Mouse (Mus musculus): ENCODE results near the gene Hnrnph1. TPM values are rescaled to one million over a fixed set of nuclear protein-coding genes. Genes with fewer than 3 reads are reported as not detected.
A peak's percentile ranks its signal among the peaks of the same experiment; 100 is the strongest.

The Hnrnph1 gene
- polyA plus RNA-seq, 1 experiment from 2014 or later: 498 TPM

GRCm38 (mm10) chr11:50391272-50391960 lies 14.6 kb downstream of the Hnrnph1 start:
- Histone ChIP-seq H3K9me3 (replicated peaks) (no peaks in the 10 kb centered on the region), H3K4me3 (replicated peaks) (no peak overlapping the region), H3K9ac (no peak overlapping the region), H3K36me3 (peaks cover 76% of the 10 kb centered on the region), H3K4me2 (no peak overlapping the region), H3K27me3 (no peaks in the 10 kb centered on the region), H3K27ac (no peak overlapping the region), H3K4me1 (no peaks in the 10 kb centered on the region)
- 85% methylated on average over 4 of the region's 4 CpGs for WGBS
- 0 out of 2 replicates have a peak, but pooled peaks have one; percentile 7 for ATAC-seq (replicated peaks; ENCODE audit: low FRiP score)

- Histone ChIP-seq H3K4me1 (no peaks in the 10 kb centered on the region), H3K9ac (no peak overlapping the region), H3K27me3 (no peaks in the 10 kb centered on the region), H3K9me3 (replicated peaks) (no peaks in the 10 kb centered on the region), H3K36me3 (peaks cover 75% of the 10 kb centered on the region), H3K27ac (no peak overlapping the region), H3K4me3 (replicated peaks) (no peak overlapping the region), H3K4me2 (no peak overlapping the region)
- 89% methylated on average over 6 of the region's 6 CpGs for WGBS
- ATAC-seq (replicated peaks; ENCODE audit: low FRiP score): no peak
Measured at GRCm38 (mm10) chr11:50393306-50393705, 16.5 kb downstream of the Hnrnph1 start.

- H3K9ac ChIP-seq: no peak overlapping the region
- ATAC-seq (replicated peaks; ENCODE audit: low FRiP score): no peak
- H3K4me2 ChIP-seq: no peak overlapping the region
- no peak overlapping the region for H3K27ac ChIP-seq
- no peak overlapping the region for H3K4me3 ChIP-seq (replicated peaks)
- 86% methylated on average over 7 of the region's 7 CpGs for WGBS
- H3K9me3 ChIP-seq (replicated peaks): no peaks in the 10 kb centered on the region
- no peaks in the 10 kb centered on the region for H3K4me1 ChIP-seq
- H3K36me3 ChIP-seq: peaks cover 77% of the 10 kb centered on the region
- no peaks in the 10 kb centered on the region for H3K27me3 ChIP-seq
Measured at GRCm38 (mm10) chr11:50394731-50395130, 17.9 kb downstream of the Hnrnph1 start.

- no peak overlapping the region for H3K27ac ChIP-seq
- H3K9ac ChIP-seq: no peak overlapping the region
- no peaks in the 10 kb centered on the region for H3K9me3 ChIP-seq (replicated peaks)
- no peak overlapping the region for H3K4me2 ChIP-seq
- ATAC-seq (replicated peaks; ENCODE audit: low FRiP score): no peak
- H3K27me3 ChIP-seq: no peaks in the 10 kb centered on the region
- no peak overlapping the region for H3K4me3 ChIP-seq (replicated peaks)
- H3K36me3 ChIP-seq: peaks cover 84% of the 10 kb centered on the region
- H3K4me1 ChIP-seq: no peaks in the 10 kb centered on the region
- 85% methylated on average over 11 of the region's 11 CpGs for WGBS
Measured at GRCm38 (mm10) chr11:50396766-50397307, 20.0 kb downstream of the Hnrnph1 start.

- no peak overlapping the region for H3K4me3 ChIP-seq (replicated peaks)
- no peak overlapping the region for H3K27ac ChIP-seq
- no peak overlapping the region for H3K4me2 ChIP-seq
- H3K36me3 ChIP-seq: peaks cover 84% of the 10 kb centered on the region
- WGBS: 84% methylated on average over 9 of the region's 9 CpGs
- no peak overlapping the region for H3K9ac ChIP-seq
- H3K27me3 ChIP-seq: no peaks in the 10 kb centered on the region
- no peaks in the 10 kb centered on the region for H3K9me3 ChIP-seq (replicated peaks)
- no peak for ATAC-seq (replicated peaks; ENCODE audit: low FRiP score)
- H3K4me1 ChIP-seq: no peaks in the 10 kb centered on the region
Measured at GRCm38 (mm10) chr11:50397316-50397715, 20.5 kb downstream of the Hnrnph1 start.

GRCm38 (mm10) chr11:50398803-50399202 lies 22.0 kb downstream of the Hnrnph1 start:
- Histone ChIP-seq H3K27ac (no peak overlapping the region), H3K27me3 (no peaks in the 10 kb centered on the region), H3K9ac (no peak overlapping the region), H3K9me3 (replicated peaks) (no peaks in the 10 kb centered on the region), H3K36me3 (peaks cover 90% of the 10 kb centered on the region), H3K4me3 (replicated peaks) (no peak overlapping the region), H3K4me1 (no peaks in the 10 kb centered on the region), H3K4me2 (no peak overlapping the region)
- 88% methylated on average over 13 of the region's 13 CpGs for WGBS
- no peak for ATAC-seq (replicated peaks; ENCODE audit: low FRiP score)

GRCm38 (mm10) chr11:50402481-50402880 lies 25.7 kb downstream of the Hnrnph1 start:
- 94% methylated on average over 3 of the region's 3 CpGs for WGBS
- peaks cover 87% of the 10 kb centered on the region for H3K36me3 ChIP-seq
- no peaks in the 10 kb centered on the region for H3K4me1 ChIP-seq
- no peak overlapping the region for H3K27ac ChIP-seq
- ATAC-seq (replicated peaks; ENCODE audit: low FRiP score): no peak
- no peaks in the 10 kb centered on the region for H3K9me3 ChIP-seq (replicated peaks)
- no peak overlapping the region for H3K4me3 ChIP-seq (replicated peaks)
- no peak overlapping the region for H3K9ac ChIP-seq
- no peaks in the 10 kb centered on the region for H3K27me3 ChIP-seq
- H3K4me2 ChIP-seq: no peak overlapping the region

- ATAC-seq (replicated peaks; ENCODE audit: low FRiP score): no peak
- no peak overlapping the region for H3K27ac ChIP-seq
- no peak overlapping the region for H3K9ac ChIP-seq
- H3K36me3 ChIP-seq: peaks cover 80% of the 10 kb centered on the region
- 79% methylated on average over 10 of the region's 10 CpGs for WGBS
- no peak overlapping the region for H3K4me2 ChIP-seq
- H3K9me3 ChIP-seq (replicated peaks): no peaks in the 10 kb centered on the region
- no peaks in the 10 kb centered on the region for H3K27me3 ChIP-seq
- no peak overlapping the region for H3K4me3 ChIP-seq (replicated peaks)
- H3K4me1 ChIP-seq: no peaks in the 10 kb centered on the region
Measured at GRCm38 (mm10) chr11:50403367-50404014, 26.7 kb downstream of the Hnrnph1 start.

- no peak overlapping the region for H3K4me2 ChIP-seq
- H3K27me3 ChIP-seq: no peaks in the 10 kb centered on the region
- no peak overlapping the region for H3K9ac ChIP-seq
- H3K4me1 ChIP-seq: no peaks in the 10 kb centered on the region
- ATAC-seq (replicated peaks; ENCODE audit: low FRiP score): no peak
- H3K4me3 ChIP-seq (replicated peaks): no peak overlapping the region
- no peaks in the 10 kb centered on the region for H3K9me3 ChIP-seq (replicated peaks)
- WGBS: 64% methylated on average over 6 of the region's 6 CpGs
- peaks cover 76% of the 10 kb centered on the region for H3K36me3 ChIP-seq
- no peak overlapping the region for H3K27ac ChIP-seq
Measured at GRCm38 (mm10) chr11:50407235-50407634, 30.4 kb downstream of the Hnrnph1 start.

- 84% methylated on average over 6 of the region's 6 CpGs for WGBS
- H3K9ac ChIP-seq: no peak overlapping the region
- H3K9me3 ChIP-seq (replicated peaks): no peaks in the 10 kb centered on the region
- no peak overlapping the region for H3K4me2 ChIP-seq
- no peaks in the 10 kb centered on the region for H3K4me1 ChIP-seq
- H3K4me3 ChIP-seq (replicated peaks): no peak overlapping the region
- H3K27ac ChIP-seq: no peak overlapping the region
- peaks cover 71% of the 10 kb centered on the region for H3K36me3 ChIP-seq
- ATAC-seq (replicated peaks; ENCODE audit: low FRiP score): no peak
- H3K27me3 ChIP-seq: no peaks in the 10 kb centered on the region
Measured at GRCm38 (mm10) chr11:50415563-50416241, 38.9 kb downstream of the Hnrnph1 start.

- Histone ChIP-seq H3K4me2 (no peak overlapping the region), H3K27ac (no peak overlapping the region), H3K36me3 (peaks cover 64% of the 10 kb centered on the region), H3K4me3 (replicated peaks) (no peak overlapping the region), H3K4me1 (peaks cover 6% of the 10 kb centered on the region), H3K9me3 (replicated peaks) (no peaks in the 10 kb centered on the region), H3K9ac (no peak overlapping the region), H3K27me3 (no peaks in the 10 kb centered on the region)
- WGBS: 79% methylated on average over 2 of the region's 2 CpGs
- no peak for ATAC-seq (replicated peaks; ENCODE audit: low FRiP score)
Measured at GRCm38 (mm10) chr11:50417856-50418255, 41.1 kb downstream of the Hnrnph1 start.

- Histone ChIP-seq H3K9me3 (replicated peaks) (no peaks in the 10 kb centered on the region), H3K27ac (no peak overlapping the region), H3K27me3 (no peaks in the 10 kb centered on the region), H3K36me3 (peaks cover 36% of the 10 kb centered on the region), H3K4me2 (peak overlapping the region; percentile 66), H3K9ac (peak overlapping the region; percentile 34), H3K4me1 (peaks cover 6% of the 10 kb centered on the region), H3K4me3 (replicated peaks) (peak overlapping the region; percentile 47)
- 46% methylated on average over 5 of the region's 5 CpGs for WGBS
- peak; percentile 40; the same call in 1 of the 2 replicates for ATAC-seq (replicated peaks; ENCODE audit: low FRiP score)
Measured at GRCm38 (mm10) chr11:50421461-50421860, 44.7 kb downstream of the Hnrnph1 start.
